Mouse (Mus musculus) brain, adult 2 months (tissue): Measurements from ENCODE around the gene Wfdc6a.

ENCODE experiments used
- DNase-seq: peaks from one replicate; pipeline ENCODE4 v3.0.0; 2011; ENCODE audit warnings: low read depth, low spot score

The Wfdc6a gene

GRCm38 (mm10) chr2:164550895-164551269 is 34.4 kb downstream of the Wfdc6a start:
- DNase-seq = no peak

- peak; percentile 72 for DNase-seq
These were observed 35.0 kb downstream of the Wfdc6a start for GRCm38 (mm10) chr2:164549963-164550894.

- DNase-seq = no peak
These were observed 35.9 kb downstream of the Wfdc6a start for GRCm38 (mm10) chr2:164549338-164549737.

GRCm38 (mm10) chr2:164544454-164545097 is 40.7 kb downstream of the Wfdc6a start:
- DNase-seq = no peak

GRCm38 (mm10) chr2:164543745-164544144 is 41.5 kb downstream of the Wfdc6a start:
- DNase-seq = no peak

- DNase-seq = no peak
These were observed 42.6 kb downstream of the Wfdc6a start for GRCm38 (mm10) chr2:164542598-164542997.

GRCm38 (mm10) chr2:164542132-164542531 is 43.1 kb downstream of the Wfdc6a start:
- DNase-seq = peak; percentile 59

GRCm38 (mm10) chr2:164540652-164541427 is 44.4 kb downstream of the Wfdc6a start:
- no peak for DNase-seq

- no peak for DNase-seq
These were observed 48.2 kb downstream of the Wfdc6a start for GRCm38 (mm10) chr2:164537003-164537402.

GRCm38 (mm10) chr2:164534315-164534714 is 50.9 kb downstream of the Wfdc6a start:
- DNase-seq = no peak

GRCm38 (mm10) chr2:164531169-164531568 is 54.1 kb downstream of the Wfdc6a start:
- peak; percentile 80 for DNase-seq
